Mouse (Mus musculus) liver, adult 2 months (tissue): ENCODE data around the gene Tet1. TPM values are rescaled to one million over a fixed set of nuclear protein-coding genes. Genes with fewer than 3 reads are reported as not detected.

ENCODE experiments used
- DNase-seq: peaks from one replicate; pipeline ENCODE4 v3.0.0-alpha.2; 2011; ENCODE audit warnings: low read depth, low spot score; ENCODE audit errors: extremely low read depth
- H3K27ac ChIP-seq: fragments of 200-500 bp; replicated peaks from 2 replicates; pipeline ENCODE4 v1.5.1; 2012; ENCODE audit warnings: low read depth, mild to moderate bottlenecking, control low read depth, inconsistent platforms, low read length; ENCODE audit not compliant: insufficient read depth
- H3K27me3 ChIP-seq: fragments of 200-500 bp; 2 replicates; pipeline ENCODE4 v1.6.1; 2012; ENCODE audit warnings: mild to moderate bottlenecking, moderate library complexity, low read length, inconsistent platforms; ENCODE audit not compliant: control insufficient read depth, insufficient read depth
- H3K36me3 ChIP-seq: fragments of 200-500 bp; 2 replicates; pipeline ENCODE4 v1.6.1; 2012; ENCODE audit warnings: low read length, inconsistent platforms; ENCODE audit not compliant: control insufficient read depth, insufficient read depth
- H3K4me1 ChIP-seq: fragments of 200-500 bp; 2 replicates; pipeline ENCODE4 v1.6.1; 2011; ENCODE audit warnings: low read length; ENCODE audit not compliant: control insufficient read depth, insufficient read depth
- H3K4me3 ChIP-seq: fragments of 200-500 bp; 2 replicates; pipeline ENCODE4 v1.5.1; 2011; ENCODE audit warnings: low read depth, mild to moderate bottlenecking, control low read depth, low read length, moderate library complexity; ENCODE audit not compliant: insufficient read depth
- H3K79me2 ChIP-seq: fragments of 200-500 bp; 2 replicates; pipeline ENCODE4 v1.6.1; 2012; ENCODE audit warnings: inconsistent platforms, mild to moderate bottlenecking, low read length, moderate library complexity; ENCODE audit not compliant: control insufficient read depth, insufficient read depth
- H3K9ac ChIP-seq: fragments of 200-500 bp; 2 replicates; pipeline ENCODE4 v1.6.1; 2012; ENCODE audit warnings: low read depth, mild to moderate bottlenecking, control low read depth, inconsistent platforms, low read length
- CTCF ChIP-seq: fragments of 200-500 bp; IDR thresholded peaks from 2 replicates; pipeline ENCODE4 v1.5.1; 2011; ENCODE audit warnings: low read depth, low read length, control low read depth
- POLR2A ChIP-seq: fragments of 200-500 bp; IDR thresholded peaks from 2 replicates; pipeline ENCODE4 v1.6.1; 2011; ENCODE audit warnings: low read length, control low read depth; ENCODE audit not compliant: insufficient read depth; ENCODE audit errors: extremely low read depth
- WGBS: fragments of 180-500 bp; shearing (Covaris S2); methylation state at CpG from one replicate; pipeline ENCODE4 v1.1.7; 2018; 5-methylcytosine and 5-hydroxymethylcytosine counted together
- polyA plus RNA-seq: library from polyadenylated mRNA; depleted of rRNA; stranded (reverse); fragments of >200 nt; gene quantifications from 2 replicates; pipeline ENCODE4 v1.2.3, GENCODE M21; 2012
- total RNA-seq: library from RNA; depleted of rRNA; stranded (reverse); fragments of >200 nt; gene quantifications from 2 replicates; pipeline ENCODE4 v1.2.3, GENCODE M21; 2014

Tet1 gene
- total and polyA plus RNA-seq, 2 experiments, result 0.05 to 0.18 TPM

GRCm38 (mm10) chr10:62854581-62854980 is 54.2 kb downstream of the Tet1 start:
- Histone ChIP-seq H3K27me3 (no peaks in the 10 kb centered on the region), H3K4me1 (no peaks in the 10 kb centered on the region), H3K36me3 (no peaks in the 10 kb centered on the region), H3K9ac (no peak overlapping the region), H3K4me3 (no peak overlapping the region), H3K79me2 (no peaks in the 10 kb centered on the region), H3K27ac (no peak overlapping the region)
- TF ChIP-seq CTCF, result no peak
- no peak for TF ChIP-seq POLR2A
- 74% methylated on average over 4 of the region's 4 CpGs for WGBS
- DNase-seq, result no peak

GRCm38 (mm10) chr10:62851578-62851977 is 57.2 kb downstream of the Tet1 start:
- Histone ChIP-seq H3K27ac (no peak overlapping the region), H3K27me3 (no peaks in the 10 kb centered on the region), H3K4me1 (no peaks in the 10 kb centered on the region), H3K36me3 (no peaks in the 10 kb centered on the region), H3K79me2 (no peaks in the 10 kb centered on the region), H3K4me3 (no peak overlapping the region), H3K9ac (no peak overlapping the region)
- no peak for DNase-seq
- WGBS, result 84% methylated on average over 7 of the region's 7 CpGs
- TF ChIP-seq POLR2A (no peak), CTCF (no peak)

GRCm38 (mm10) chr10:62851025-62851424 is 57.8 kb downstream of the Tet1 start:
- Histone ChIP-seq H3K79me2 (no peaks in the 10 kb centered on the region), H3K4me1 (no peaks in the 10 kb centered on the region), H3K9ac (no peak overlapping the region), H3K4me3 (no peak overlapping the region), H3K36me3 (no peaks in the 10 kb centered on the region), H3K27me3 (no peaks in the 10 kb centered on the region), H3K27ac (no peak overlapping the region)
- DNase-seq, result no peak
- TF ChIP-seq POLR2A (no peak), CTCF (no peak)
- WGBS, result 81% methylated on average over 4 of the region's 4 CpGs

- WGBS, result 96% methylated on average over 2 of the region's 2 CpGs
- TF ChIP-seq POLR2A, result no peak
- H3K27ac ChIP-seq, result no peak overlapping the region
- H3K4me3 ChIP-seq, result no peak overlapping the region
- H3K79me2 ChIP-seq, result no peaks in the 10 kb centered on the region
- no peak for DNase-seq
- no peaks in the 10 kb centered on the region for H3K36me3 ChIP-seq
- H3K9ac ChIP-seq, result no peak overlapping the region
- H3K27me3 ChIP-seq, result no peaks in the 10 kb centered on the region
- no peaks in the 10 kb centered on the region for H3K4me1 ChIP-seq
These were observed 60.0 kb downstream of the Tet1 start for GRCm38 (mm10) chr10:62848783-62849182.

- 80% methylated on average over 12 of the region's 12 CpGs for WGBS
These were observed 61.6 kb downstream of the Tet1 start for GRCm38 (mm10) chr10:62847069-62847626.

GRCm38 (mm10) chr10:62843787-62844491 is 64.9 kb downstream of the Tet1 start:
- WGBS, result 79% methylated on average over 9 of the region's 9 CpGs
- TF ChIP-seq CTCF (no peak), POLR2A (no peak)
- H3K27me3 ChIP-seq, result no peaks in the 10 kb centered on the region
- H3K36me3 ChIP-seq, result no peaks in the 10 kb centered on the region
- no peak overlapping the region for H3K27ac ChIP-seq
- H3K79me2 ChIP-seq, result no peaks in the 10 kb centered on the region
- no peak for DNase-seq
- no peak overlapping the region for H3K9ac ChIP-seq
- no peak overlapping the region for H3K4me3 ChIP-seq
- H3K4me1 ChIP-seq, result no peaks in the 10 kb centered on the region

More at GRCm38 (mm10) chr10:62847069-62847626, 61.6 kb downstream of the Tet1 start:
- no peak overlapping the region for H3K27ac ChIP-seq
- no peaks in the 10 kb centered on the region for H3K4me1 ChIP-seq
- no peak for TF ChIP-seq POLR2A
- no peak for TF ChIP-seq CTCF
- H3K36me3 ChIP-seq, result no peaks in the 10 kb centered on the region
- no peaks in the 10 kb centered on the region for H3K27me3 ChIP-seq
- H3K4me3 ChIP-seq, result no peak overlapping the region
- H3K79me2 ChIP-seq, result no peaks in the 10 kb centered on the region
- no peak overlapping the region for H3K9ac ChIP-seq
- DNase-seq, result no peak
